Mouse (Mus musculus): ENCODE results near the gene Palm2.

- TF ChIP-seq CTCF (IDR thresholded peaks at IDR 0.05; ENCODE audit: insufficient read depth, low read length) = no peak
- TF ChIP-seq POLR2A (IDR thresholded peaks at IDR 0.05; ENCODE audit: borderline replicate concordance, extremely low read depth, low read depth, low read length) = no peak
Measured at GRCm38 (mm10) chr4:57717354-57717753, 283.3 kb downstream of the Palm2 start, which contains the start of gene Akap2.
